Mouse (Mus musculus) midbrain, postnatal 0 days (tissue): ENCODE results near the gene Omt2a. TPM values are rescaled to one million over a fixed set of nuclear protein-coding genes. Genes with fewer than 3 reads are reported as not detected.

Experiments used
- ATAC-seq: fragments of 200-750 bp; cut with Nextera tagmentation; 2 replicates; pipeline ENCODE4 v1.8.0; 2017; ENCODE audit warnings: moderate number of reproducible peaks, mild to moderate bottlenecking, moderate TSS enrichment, moderate library complexity; ENCODE audit not compliant: low FRiP score
- DNase-seq: peaks from one replicate; pipeline ENCODE4 v3.0.0-alpha.2; 2015; ENCODE audit warnings: low spot score
- H3K27ac ChIP-seq: fragments of 300-500 bp; sonication (generic); 2 replicates; pipeline ENCODE4 v1.5.1; 2014; ENCODE audit warnings: low read depth, mild to moderate bottlenecking, low read length, mixed read lengths
- H3K27me3 ChIP-seq: fragments of 300-500 bp; sonication (generic); 2 replicates; pipeline ENCODE4 v1.6.1; 2014; ENCODE audit warnings: low read length, control low read depth, mixed read lengths; ENCODE audit not compliant: insufficient read depth
- H3K36me3 ChIP-seq: fragments of 300-500 bp; sonication (generic); 2 replicates; pipeline ENCODE4 v1.6.1; 2014; ENCODE audit warnings: low read length, control low read depth, mixed read lengths; ENCODE audit not compliant: insufficient read depth
- H3K4me1 ChIP-seq: fragments of 300-500 bp; sonication (generic); 2 replicates; pipeline ENCODE4 v1.6.1; 2014; ENCODE audit warnings: mild to moderate bottlenecking, control low read depth, antibody characterized with exemption, low read length, mixed read lengths; ENCODE audit not compliant: insufficient read depth
- H3K4me2 ChIP-seq: fragments of 300-500 bp; sonication (generic); 2 replicates; pipeline ENCODE4 v1.6.1; 2014; ENCODE audit warnings: low read depth, mild to moderate bottlenecking, low read length, mixed read lengths; ENCODE audit not compliant: poor library complexity, severe bottlenecking
- H3K4me3 ChIP-seq: fragments of 300-500 bp; sonication (generic); 2 replicates; pipeline ENCODE4 v1.5.1; 2014; ENCODE audit warnings: low read depth, mild to moderate bottlenecking, low read length, moderate library complexity
- H3K9ac ChIP-seq: fragments of 300-500 bp; sonication (generic); replicated peaks from 2 replicates; pipeline ENCODE4 v1.6.1; 2014; ENCODE audit warnings: mild to moderate bottlenecking, low read length, moderate library complexity, mixed read lengths; ENCODE audit not compliant: poor library complexity, severe bottlenecking
- H3K9me3 ChIP-seq: fragments of 300-500 bp; sonication (generic); 2 replicates; pipeline ENCODE4 v1.6.1; 2016; ENCODE audit warnings: low read length, control low read depth
- CTCF ChIP-seq: IDR thresholded peaks from 2 replicates; pipeline ENCODE4 v1.5.1; 2016; ENCODE audit warnings: antibody characterized with exemption, mild to moderate bottlenecking
- WGBS: fragments of 180-500 bp; shearing (Covaris S2); extraction: QIAGEN DNeasy Blood & Tissue Kit; methylation state at CpG from one replicate; pipeline ENCODE4 v1.1.7; 2014; 5-methylcytosine and 5-hydroxymethylcytosine counted together
- polyA plus RNA-seq: library from polyadenylated mRNA; unstranded; fragments of >200 nt; fragmentation: Nextera tagmentation; extraction: Ambion mirVana; gene quantifications from 2 replicates; pipeline ENCODE4 v1.2.1, GENCODE M21; 2015
- total RNA-seq: library from RNA; depleted of rRNA; stranded (reverse); fragments of >200 nt; gene quantifications from 2 replicates; pipeline ENCODE4 v1.2.3, GENCODE M21; 2014; rRNA removed

The Omt2a gene
- not detected in 2 replicates for total RNA-seq
- polyA plus RNA-seq: not detected in 2 replicates

DNA sequence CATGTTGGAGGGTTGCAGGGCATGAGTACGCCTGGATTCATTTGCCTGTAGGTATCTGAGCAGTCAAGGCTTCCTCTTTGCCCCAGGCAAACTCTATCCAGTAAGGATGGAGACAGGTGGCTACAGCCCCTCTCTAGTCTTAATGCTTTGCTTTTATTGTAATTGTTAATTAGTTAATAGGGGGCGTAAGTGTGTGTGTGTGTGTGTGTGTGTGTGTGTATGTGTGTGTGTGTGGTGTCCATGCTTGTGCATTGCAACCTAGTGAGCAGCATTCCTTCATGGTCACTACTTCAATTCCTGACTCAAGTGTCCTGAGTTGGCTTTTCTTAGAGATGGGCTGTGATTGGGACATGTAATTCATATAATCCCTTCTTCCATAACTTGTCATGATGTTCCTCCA lies at the start of gene Omt2a:
Omt2a (minus strand) TSS at position 101 of the 400 bp plus-strand sequence.
- Histone ChIP-seq H3K4me2 (no peak within 1 kb of the TSS), H3K9me3 (no peaks in the 10 kb centered on the region), H3K36me3 (no peaks in the 10 kb centered on the region), H3K4me1 (no peaks in the 10 kb centered on the region), H3K27ac (no peak within 1 kb of the TSS), H3K4me3 (no peak within 1 kb of the TSS), H3K27me3 (no peaks in the 10 kb centered on the region), H3K9ac (no peak within 1 kb of the TSS)
- no peak for TF ChIP-seq CTCF
- ATAC-seq: no peak
- no peak for DNase-seq
- 82% methylated on average over 2 of the region's 2 CpGs for WGBS

GRCm38 (mm10) chr9:78363374-78363773 lies 48.8 kb upstream of the Omt2a start:
- WGBS: 75% methylated on average over 6 of the region's 6 CpGs
- no peak for TF ChIP-seq CTCF
- H3K4me2 ChIP-seq: no peak overlapping the region
- H3K9me3 ChIP-seq: no peaks in the 10 kb centered on the region
- no peak overlapping the region for H3K4me3 ChIP-seq
- no peaks in the 10 kb centered on the region for H3K27me3 ChIP-seq
- DNase-seq (no peak), ATAC-seq (no peak)
- no peak overlapping the region for H3K27ac ChIP-seq
- no peaks in the 10 kb centered on the region for H3K4me1 ChIP-seq
- H3K9ac ChIP-seq: no peak overlapping the region
- H3K36me3 ChIP-seq: no peaks in the 10 kb centered on the region

DNA sequence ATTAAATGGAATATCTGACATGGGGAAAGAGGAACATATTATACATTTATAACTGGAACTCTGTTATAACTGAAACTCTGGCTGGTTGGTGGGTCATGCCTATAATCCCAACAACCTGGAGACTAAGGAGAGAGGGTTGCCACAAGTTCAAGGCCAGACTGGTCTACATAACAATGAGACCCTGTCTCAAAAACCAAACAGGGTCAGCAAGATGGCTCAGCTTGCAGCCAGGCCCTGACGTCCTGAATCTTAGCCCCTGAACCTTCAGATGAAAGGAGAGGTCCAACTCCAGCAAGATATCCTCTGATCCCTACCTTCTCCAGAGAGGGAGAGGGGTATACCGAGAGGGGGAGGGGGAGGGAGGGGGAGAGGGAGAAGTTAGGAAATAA lies 45.9 kb upstream of the Omt2a start:
- Histone ChIP-seq H3K4me1 (no peaks in the 10 kb centered on the region), H3K4me2 (no peak overlapping the region), H3K27me3 (no peaks in the 10 kb centered on the region), H3K9me3 (no peaks in the 10 kb centered on the region), H3K9ac (no peak overlapping the region), H3K36me3 (no peaks in the 10 kb centered on the region), H3K4me3 (no peak overlapping the region), H3K27ac (no peak overlapping the region)
- no peak for TF ChIP-seq CTCF
- DNase-seq: no peak
- WGBS: 50% methylated on average over 2 of the region's 2 CpGs
- no peak for ATAC-seq

GRCm38 (mm10) chr9:78359750-78360483 lies 45.3 kb upstream of the Omt2a start:
- Histone ChIP-seq H3K27ac (no peak overlapping the region), H3K27me3 (no peaks in the 10 kb centered on the region), H3K4me2 (no peak overlapping the region), H3K9ac (no peak overlapping the region), H3K4me3 (no peak overlapping the region), H3K4me1 (no peaks in the 10 kb centered on the region), H3K9me3 (no peaks in the 10 kb centered on the region), H3K36me3 (no peaks in the 10 kb centered on the region)
- WGBS: 76% methylated on average over 6 of the region's 6 CpGs
- TF ChIP-seq CTCF: no peak
- no peak for DNase-seq
- ATAC-seq: no peak

DNA sequence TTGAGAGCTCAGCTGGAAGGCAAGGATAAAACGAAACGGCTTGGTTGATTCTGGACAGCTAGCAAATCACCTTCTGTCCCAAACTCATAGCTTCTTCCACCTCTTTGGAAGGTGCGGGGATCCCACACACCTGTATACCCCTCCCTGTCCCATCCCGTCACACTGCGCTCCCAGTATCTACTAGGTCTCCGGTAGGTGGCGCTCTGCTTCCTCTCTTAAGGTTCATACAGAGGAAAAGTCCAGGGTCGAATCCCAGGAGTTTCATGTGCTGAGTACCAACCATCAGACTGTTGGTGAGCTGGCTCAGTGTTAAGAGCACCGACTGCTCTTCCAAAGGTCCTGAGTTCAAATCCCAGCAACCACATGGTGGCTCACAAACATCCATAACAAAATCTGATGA lies 43.5 kb upstream of the Omt2a start:
- no peaks in the 10 kb centered on the region for H3K9me3 ChIP-seq
- H3K9ac ChIP-seq: no peak overlapping the region
- H3K36me3 ChIP-seq: no peaks in the 10 kb centered on the region
- ATAC-seq: no peak
- H3K4me1 ChIP-seq: no peaks in the 10 kb centered on the region
- no peak overlapping the region for H3K27ac ChIP-seq
- DNase-seq: peak; percentile 70
- WGBS: 17% methylated on average over 9 of the region's 9 CpGs
- TF ChIP-seq CTCF: peak; percentile 66
- H3K4me2 ChIP-seq: no peak overlapping the region
- H3K4me3 ChIP-seq: no peak overlapping the region
- H3K27me3 ChIP-seq: no peaks in the 10 kb centered on the region

DNA sequence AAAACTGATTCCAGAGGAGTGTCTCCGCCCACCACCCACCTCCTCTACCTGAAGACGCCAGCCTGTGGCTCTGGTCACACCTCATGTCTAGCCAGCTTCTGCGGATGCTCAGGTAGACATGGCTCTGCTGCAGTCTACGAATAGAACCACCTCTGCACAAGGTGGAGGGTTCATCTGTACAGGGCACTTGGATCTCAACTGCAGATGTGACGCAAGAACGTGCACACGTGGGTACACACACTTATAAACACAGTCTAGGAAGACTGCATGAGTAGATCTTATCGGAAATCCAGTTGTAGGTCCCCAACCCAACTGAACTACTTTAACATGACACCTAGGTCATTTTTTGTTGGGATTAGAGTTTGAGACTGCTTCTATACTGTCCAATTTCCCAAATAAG lies 41.0 kb upstream of the Omt2a start, which contains the start of gene Gsta2:
Gsta2 (minus strand) TSS at position 178 of the 400 bp plus-strand sequence.
- H3K27ac ChIP-seq: no peak within 1 kb of the TSS

More for the DNA sequence above, 41.0 kb upstream of the Omt2a start, which contains the start of gene Gsta2:
- DNase-seq (no peak), ATAC-seq (no peak)
- no peak for TF ChIP-seq CTCF
- H3K4me2 ChIP-seq: no peak within 1 kb of the TSS
- H3K27me3 ChIP-seq: no peaks in the 10 kb centered on the region
- 89% methylated on average over 8 of the region's 8 CpGs for WGBS
- H3K9me3 ChIP-seq: no peaks in the 10 kb centered on the region
- no peak within 1 kb of the TSS for H3K4me3 ChIP-seq
- H3K36me3 ChIP-seq: no peaks in the 10 kb centered on the region
- no peaks in the 10 kb centered on the region for H3K4me1 ChIP-seq
- H3K9ac ChIP-seq: no peak within 1 kb of the TSS
